Mouse (Mus musculus): ENCODE results near the gene Gm13697. TPM values are rescaled to one million over a fixed set of nuclear protein-coding genes. Genes with fewer than 3 reads are reported as not detected.

Gm13697 gene
- polyA plus RNA-seq, 1 experiment from 2014 or later = not detected

DNA sequence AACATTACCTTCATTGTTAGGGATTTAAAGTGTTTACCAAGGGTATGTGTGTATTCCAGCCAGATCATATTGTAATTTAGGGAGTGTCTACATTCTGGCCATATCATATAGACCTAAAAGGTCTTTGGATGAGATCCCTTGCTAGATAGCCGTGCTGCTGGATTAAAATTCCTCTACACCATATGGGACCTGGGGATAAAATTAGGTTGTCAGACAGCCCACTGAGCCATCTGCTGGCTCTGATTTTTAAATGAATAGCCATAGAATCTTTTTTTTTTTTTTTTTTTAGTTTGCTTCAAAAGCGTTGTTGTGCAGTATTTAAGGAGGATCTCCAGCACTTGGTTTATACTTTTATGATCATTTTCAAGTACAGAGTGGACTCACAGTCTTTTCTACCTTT is 48.0 kb downstream of the Gm13697 start:
- Histone ChIP-seq H3K4me2 (ENCODE audit: low read depth, low read length) (no peak overlapping the region), H3K4me1 (ENCODE audit: insufficient read depth) (no peaks in the 10 kb centered on the region), H3K9me3 (ENCODE audit: low read length) (no peaks in the 10 kb centered on the region), H3K27ac (ENCODE audit: low read depth) (no peak overlapping the region), H3K36me3 (replicated peaks; ENCODE audit: insufficient read depth, low read length) (no peaks in the 10 kb centered on the region), H3K9ac (replicated peaks) (no peak overlapping the region), H3K4me3 (ENCODE audit: low read depth, low read length) (no peak overlapping the region), H3K27me3 (ENCODE audit: insufficient read depth, low read length) (no peaks in the 10 kb centered on the region)
- ATAC-seq (no peak), DNase-seq (no peak)
- TF ChIP-seq EP300 (IDR thresholded peaks at IDR 0.05; ENCODE audit: low read depth) = no peak
- TF ChIP-seq CTCF (IDR thresholded peaks at IDR 0.05; ENCODE audit: low read depth) = no peak
- 83% methylated on average over 2 of the region's 2 CpGs for WGBS (ENCODE audit: insufficient replicate concordance)

DNA sequence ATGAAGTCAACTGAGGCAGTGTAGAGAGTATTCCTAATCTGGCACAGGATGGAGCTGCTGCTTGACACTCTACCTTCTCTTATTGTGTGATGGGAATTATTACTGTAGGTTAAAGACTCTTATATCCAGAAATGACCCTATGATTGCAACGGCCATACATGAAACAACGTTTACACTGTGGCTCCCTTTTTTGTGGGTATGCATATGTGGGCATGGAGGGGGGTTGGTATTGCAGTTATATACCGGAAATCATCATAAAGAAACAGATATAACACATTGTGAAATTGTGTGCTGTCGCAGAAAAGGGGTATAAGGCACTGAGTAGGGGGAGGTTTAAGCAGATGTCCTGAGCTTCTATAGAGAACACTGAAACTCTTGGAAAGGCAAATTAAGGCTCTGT is 51.5 kb downstream of the Gm13697 start:
- ATAC-seq (no peak), DNase-seq (no peak)
- Histone ChIP-seq H3K4me2 (ENCODE audit: low read depth, low read length) (no peak overlapping the region), H3K36me3 (replicated peaks; ENCODE audit: insufficient read depth, low read length) (no peaks in the 10 kb centered on the region), H3K4me3 (ENCODE audit: low read depth, low read length) (no peak overlapping the region), H3K9ac (replicated peaks) (no peak overlapping the region), H3K27ac (ENCODE audit: low read depth) (no peak overlapping the region), H3K27me3 (ENCODE audit: insufficient read depth, low read length) (no peaks in the 10 kb centered on the region), H3K9me3 (ENCODE audit: low read length) (no peaks in the 10 kb centered on the region), H3K4me1 (ENCODE audit: insufficient read depth) (no peaks in the 10 kb centered on the region)
- 76% methylated on average over 4 of the region's 4 CpGs for whole genome bisulfite sequencing (ENCODE audit: insufficient replicate concordance)
- TF ChIP-seq CTCF (IDR thresholded peaks at IDR 0.05; ENCODE audit: low read depth) (no peak), EP300 (IDR thresholded peaks at IDR 0.05; ENCODE audit: low read depth) (no peak)

Other genes starting within 250 kb of the Gm13697 start
- 0.47 and 0.54 TPM in 2 replicates for gene Fam171b, start 172.1 kb upstream of the Gm13697 start, polyA plus RNA-seq (2015; fragmentation: Nextera tagmentation; extraction: Ambion mirVana)
- not detected in 2 replicates for gene Zswim2, start 43.5 kb upstream of the Gm13697 start, polyA plus RNA-seq (2015; fragmentation: Nextera tagmentation; extraction: Ambion mirVana)
- not detected in 2 replicates for gene Gm13698, start 29.1 kb upstream of the Gm13697 start, polyA plus RNA-seq (2015; fragmentation: Nextera tagmentation; extraction: Ambion mirVana)
- not detected in 2 replicates for gene Gm13693, start 23.2 kb upstream of the Gm13697 start, polyA plus RNA-seq (2015; fragmentation: Nextera tagmentation; extraction: Ambion mirVana)
- gene Gm13695, start 17.4 kb upstream of the Gm13697 start, polyA plus RNA-seq (2015; fragmentation: Nextera tagmentation; extraction: Ambion mirVana) = not detected in 2 replicates
- not detected in 2 replicates for gene Gm13696, start 11.6 kb upstream of the Gm13697 start, polyA plus RNA-seq (2015; fragmentation: Nextera tagmentation; extraction: Ambion mirVana)
- gene Gm13694, start 5.8 kb upstream of the Gm13697 start, polyA plus RNA-seq (2015; fragmentation: Nextera tagmentation; extraction: Ambion mirVana) = not detected in 2 replicates
- gene Gm13691, start 5.8 kb downstream of the Gm13697 start, polyA plus RNA-seq (2015; fragmentation: Nextera tagmentation; extraction: Ambion mirVana) = not detected in 2 replicates